Mouse (Mus musculus): ENCODE measurements around the gene Myo1f.
A peak's percentile ranks its signal among the peaks of the same experiment; 100 is the strongest.

The Myo1f gene

GRCm38 (mm10) chr17:33555223-33555855 is at the start of gene Myo1f:
Gene Myo1f, plus strand, starts transcription at chr17:33555707.
- no peak for DNase-seq

GRCm38 (mm10) chr17:33508386-33508785 is 47.1 kb upstream of the Myo1f start:
- DNase-seq: no peak

- DNase-seq: no peak
Measured at GRCm38 (mm10) chr17:33510172-33510571, 45.3 kb upstream of the Myo1f start.

GRCm38 (mm10) chr17:33512441-33513415 is 42.8 kb upstream of the Myo1f start:
- no peak for DNase-seq

GRCm38 (mm10) chr17:33513874-33514273 is 41.6 kb upstream of the Myo1f start:
- no peak for DNase-seq

- no peak for DNase-seq
Measured at GRCm38 (mm10) chr17:33520366-33520765, 35.1 kb upstream of the Myo1f start.

GRCm38 (mm10) chr17:33523431-33523917 is 32.0 kb upstream of the Myo1f start:
- DNase-seq: no peak

- peak; percentile 81 for DNase-seq
Measured at GRCm38 (mm10) chr17:33523918-33524755, 31.4 kb upstream of the Myo1f start, which contains the start of gene Adamts10. Gene Adamts10, plus strand, starts transcription at chr17:33524204.

- no peak for DNase-seq
Measured at GRCm38 (mm10) chr17:33524806-33525373, 30.6 kb upstream of the Myo1f start.

GRCm38 (mm10) chr17:33526506-33526905 is 29.0 kb upstream of the Myo1f start:
- no peak for DNase-seq

- peak; percentile 71 for DNase-seq
Measured at GRCm38 (mm10) chr17:33539106-33539675, 16.3 kb upstream of the Myo1f start.

- peak; percentile 58 for DNase-seq
Measured at GRCm38 (mm10) chr17:33539878-33540277, 15.6 kb upstream of the Myo1f start.

GRCm38 (mm10) chr17:33549212-33549611 is 6.3 kb upstream of the Myo1f start:
- DNase-seq: peak; percentile 94

GRCm38 (mm10) chr17:33550388-33550787 is 5.1 kb upstream of the Myo1f start:
- peak; percentile 52 for DNase-seq

- DNase-seq: no peak
Measured at GRCm38 (mm10) chr17:33552113-33552512, 3.4 kb upstream of the Myo1f start.

- DNase-seq: no peak
Measured at GRCm38 (mm10) chr17:33552964-33553363, 2.5 kb upstream of the Myo1f start.

- no peak for DNase-seq
Measured at GRCm38 (mm10) chr17:33554536-33554935, 971 bp upstream of the Myo1f start.

- DNase-seq: no peak
Measured at GRCm38 (mm10) chr17:33557922-33558321, 2.4 kb downstream of the Myo1f start.

GRCm38 (mm10) chr17:33563527-33564076 is 8.1 kb downstream of the Myo1f start:
- no peak for DNase-seq

GRCm38 (mm10) chr17:33564599-33564998 is 9.1 kb downstream of the Myo1f start:
- DNase-seq: no peak

- no peak for DNase-seq
Measured at GRCm38 (mm10) chr17:33566182-33566581, 10.7 kb downstream of the Myo1f start.

GRCm38 (mm10) chr17:33584061-33584460 is 28.6 kb downstream of the Myo1f start:
- DNase-seq: no peak
